Mouse (Mus musculus): ENCODE measurements at regions not wholly inside any gene's neighbourhood (a gene's known extent, or its start where the extent isn't known, plus 50 kb on each side); places are given as distances from the start of the nearest gene placed in this dataset.

- TF ChIP-seq CTCF (IDR thresholded peaks at IDR 0.05; ENCODE audit: extremely low read depth, insufficient read depth, insufficient read length, insufficient replicate concordance), result no peak
- no peak for TF ChIP-seq POLR2A (IDR thresholded peaks at IDR 0.05; ENCODE audit: low read depth, low read length)
These were observed 226.4 kb downstream of the Mef2c start for GRCm38 (mm10) chr13:83730155-83730712.
